Mouse (Mus musculus): Measurements from ENCODE around the gene Sdc3. TPM values are rescaled to one million over a fixed set of nuclear protein-coding genes. Genes with fewer than 3 reads are reported as not detected.

Sdc3 gene
- total RNA-seq, 2 experiments from 2014 or later = 294 to 435 TPM

DNA sequence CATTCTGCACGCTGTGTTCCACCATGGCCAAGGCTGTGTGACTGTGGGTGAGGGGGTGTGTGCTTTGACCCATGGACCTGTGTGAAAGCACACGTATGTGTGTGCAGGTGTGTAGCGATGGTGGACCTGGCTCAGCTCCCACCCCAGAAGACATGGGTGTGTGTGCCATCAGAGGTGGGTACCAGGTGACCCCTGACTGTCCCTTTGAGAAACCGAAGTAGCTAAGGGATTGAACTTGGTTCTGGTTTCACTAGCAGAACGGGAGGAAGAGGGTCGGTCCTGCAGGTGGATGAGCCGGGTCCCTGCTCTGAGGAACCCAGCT lies 804 bp downstream of the Sdc3 start:
- no peak for DNase-seq

DNA sequence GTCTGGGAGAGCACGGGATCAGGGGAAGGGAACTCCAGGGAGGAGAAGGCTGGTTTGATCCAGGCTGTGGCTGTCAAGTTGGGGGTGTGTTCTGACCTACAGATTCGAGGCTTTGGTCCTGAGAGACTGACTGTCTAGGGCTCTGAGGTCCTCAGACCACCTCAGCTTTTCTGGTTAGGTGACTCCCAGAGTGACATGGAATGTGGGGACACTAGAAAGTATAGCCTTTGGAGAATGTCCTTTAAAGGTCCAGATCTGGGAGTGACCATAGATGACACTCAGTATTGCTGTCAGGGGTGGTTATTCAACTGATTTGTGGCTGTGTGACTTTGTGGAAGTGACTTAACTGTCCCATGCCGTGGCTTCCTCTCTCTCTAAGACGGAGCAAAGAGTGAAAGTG lies 2.4 kb downstream of the Sdc3 start:
- no peak for DNase-seq

DNA sequence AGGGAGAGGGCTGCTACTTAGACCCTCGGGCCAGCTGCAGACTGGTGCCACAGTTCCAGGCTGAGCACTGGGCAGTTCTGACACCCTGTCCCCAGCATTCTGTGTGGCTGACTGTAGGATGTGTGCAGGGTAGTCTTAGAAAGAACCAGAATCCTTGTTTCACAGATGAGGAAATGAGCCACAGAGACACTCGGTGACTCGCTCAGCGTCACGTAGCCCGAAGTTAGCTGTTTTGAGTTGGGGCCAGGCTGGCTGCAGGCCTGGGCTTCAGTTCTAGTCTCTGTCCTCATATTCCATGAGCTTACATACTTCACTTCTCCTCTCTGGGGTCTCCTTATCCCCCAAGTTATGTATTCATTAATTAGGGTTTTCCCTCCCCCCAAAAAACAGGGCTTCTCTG lies 3.6 kb downstream of the Sdc3 start:
- DNase-seq = peak in 1 of 2 experiments; percentile 34

DNA sequence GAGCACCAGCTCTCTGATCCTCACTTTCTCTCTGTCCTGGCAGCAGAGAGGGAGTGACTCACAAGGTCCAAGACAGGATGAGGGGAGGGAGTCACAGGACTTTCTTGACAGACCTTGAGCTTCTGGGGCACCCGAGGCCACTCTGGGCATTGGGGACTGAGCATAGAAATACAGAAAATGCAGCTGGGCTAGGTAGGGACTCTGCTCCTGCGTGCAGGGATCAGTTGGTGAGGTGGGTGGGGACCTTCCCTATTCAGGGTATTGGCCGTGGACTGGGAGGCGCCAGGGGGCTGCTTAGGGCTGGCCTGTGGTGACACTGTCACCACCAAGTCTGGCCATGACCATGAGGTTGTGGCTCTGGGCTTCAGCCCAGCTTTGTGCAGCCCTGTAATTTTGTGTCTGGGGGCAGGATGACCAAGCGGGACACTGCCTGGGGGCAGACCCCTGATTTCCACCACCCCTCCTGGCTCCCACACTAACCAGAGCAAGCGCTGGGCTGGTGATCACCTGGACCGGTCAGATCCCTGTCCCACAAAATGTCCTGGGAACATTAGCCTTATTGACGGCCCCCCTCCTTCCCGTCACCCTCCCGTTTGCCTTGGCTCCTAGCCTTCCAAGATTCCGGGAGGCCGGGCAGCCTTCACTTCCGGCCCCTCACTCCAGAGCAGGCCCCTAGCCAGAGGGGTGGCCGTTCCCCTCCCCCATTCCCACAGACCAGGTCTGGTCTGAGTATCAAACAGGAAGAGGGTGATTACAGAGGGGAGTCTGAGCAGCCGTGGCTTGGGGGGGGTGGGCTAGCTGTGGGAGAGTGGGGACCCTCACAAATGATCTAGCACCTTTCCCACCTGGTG lies 5.1 kb downstream of the Sdc3 start:
- DNase-seq = peak; percentile 77 to 78

DNA sequence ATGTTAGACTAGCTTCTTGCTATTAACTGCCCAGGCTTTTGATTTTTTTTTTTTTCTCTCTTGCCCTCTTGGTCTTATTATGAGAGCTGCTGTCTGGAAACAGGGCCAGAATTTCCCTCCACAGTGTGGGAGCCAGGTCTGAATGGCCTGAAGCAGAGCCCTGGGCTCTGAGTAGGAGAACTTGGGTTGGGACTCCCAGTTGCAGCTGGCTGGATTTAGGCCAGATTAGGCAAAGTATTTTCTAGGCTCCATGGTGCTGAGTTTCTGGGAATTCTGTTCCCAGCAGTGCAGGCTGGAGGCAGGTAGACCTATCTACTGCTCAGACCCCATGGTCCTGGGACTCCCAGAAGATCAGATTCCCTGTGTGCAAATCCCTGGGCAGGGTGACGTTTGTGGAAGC lies 6.1 kb downstream of the Sdc3 start:
- DNase-seq = peak in 1 of 2 experiments; percentile 41

DNA sequence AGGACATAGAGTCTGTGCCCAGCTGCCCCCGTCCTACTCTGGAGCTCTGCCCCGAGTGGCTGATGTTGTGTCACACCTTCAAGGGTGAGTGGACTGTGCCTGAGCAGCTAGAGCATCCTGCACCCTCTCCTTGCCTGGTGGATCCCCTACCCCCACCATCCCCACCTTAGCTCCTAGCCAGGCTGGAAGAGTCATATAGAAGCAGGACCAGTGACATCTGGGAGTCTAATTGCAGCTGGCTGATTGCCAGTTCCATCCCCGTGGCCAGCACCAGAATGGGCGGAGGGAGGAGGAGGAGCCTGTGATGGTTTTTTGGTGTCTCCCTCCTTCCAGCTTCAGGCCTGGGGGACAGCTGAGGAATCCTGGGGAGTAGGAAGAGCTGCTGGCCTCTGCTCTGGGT lies 6.8 kb downstream of the Sdc3 start:
- peak; percentile 73 to 77 for DNase-seq

DNA sequence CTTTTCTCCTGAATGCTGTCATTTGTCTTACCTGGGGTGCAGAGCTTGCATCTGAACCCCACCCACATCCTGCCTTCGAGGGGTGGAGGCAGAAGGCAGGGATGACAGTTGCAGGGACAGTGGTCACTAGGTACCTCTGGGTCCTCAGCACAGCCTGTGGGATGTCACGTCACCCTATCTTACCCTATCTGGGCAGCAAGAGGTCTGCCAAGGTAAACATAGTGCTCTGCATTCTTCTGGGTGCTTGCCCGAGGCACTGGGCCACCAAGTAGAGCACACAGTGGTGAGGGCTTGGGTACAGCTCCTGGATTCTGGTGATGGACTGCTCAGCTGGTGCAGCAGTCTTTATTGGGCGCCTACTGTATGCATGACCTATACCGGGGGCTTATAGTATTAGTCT lies 7.2 kb downstream of the Sdc3 start:
- peak; percentile 51 to 55 for DNase-seq

DNA sequence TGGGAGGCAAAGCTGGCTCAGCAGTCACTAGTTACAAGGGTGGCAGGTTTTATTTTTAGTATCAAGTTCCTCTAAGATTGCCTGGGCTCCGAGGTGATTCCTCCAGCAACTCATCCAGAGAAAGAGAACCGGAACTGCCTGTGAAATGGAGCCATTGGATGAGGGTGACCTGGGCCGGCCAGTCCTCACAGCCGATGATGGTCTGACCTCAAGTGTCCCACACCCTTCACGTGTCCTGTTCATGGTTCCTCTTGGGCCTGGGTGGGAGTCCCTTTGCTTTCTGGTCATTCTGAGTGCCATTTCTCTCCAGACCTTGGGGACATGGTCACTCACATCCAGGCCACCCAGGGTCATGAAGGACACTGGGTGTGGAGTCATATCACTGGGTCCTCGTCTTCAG lies 7.8 kb downstream of the Sdc3 start:
- peak in 1 of 2 experiments; percentile 31 for DNase-seq

DNA sequence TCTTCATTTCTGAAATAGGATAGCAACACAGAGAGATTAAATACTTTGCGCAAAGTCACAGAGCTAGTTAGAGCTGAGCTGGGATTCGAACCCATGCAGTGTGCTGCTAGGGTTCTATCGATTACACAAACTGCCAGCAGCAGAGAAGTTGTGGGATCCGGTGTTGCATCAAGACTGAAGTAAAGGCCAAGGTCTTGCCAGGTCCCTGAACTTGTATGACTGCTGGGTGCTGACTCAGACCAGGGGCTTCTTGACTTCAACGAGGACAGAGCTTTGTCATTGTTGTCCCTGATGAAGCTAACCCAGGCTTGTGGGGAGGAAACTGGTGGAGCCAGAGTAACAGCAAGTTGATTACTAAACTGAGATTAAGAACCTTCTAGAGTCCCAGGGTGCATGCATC lies 8.9 kb downstream of the Sdc3 start:
- DNase-seq = peak; percentile 77 to 82

DNA sequence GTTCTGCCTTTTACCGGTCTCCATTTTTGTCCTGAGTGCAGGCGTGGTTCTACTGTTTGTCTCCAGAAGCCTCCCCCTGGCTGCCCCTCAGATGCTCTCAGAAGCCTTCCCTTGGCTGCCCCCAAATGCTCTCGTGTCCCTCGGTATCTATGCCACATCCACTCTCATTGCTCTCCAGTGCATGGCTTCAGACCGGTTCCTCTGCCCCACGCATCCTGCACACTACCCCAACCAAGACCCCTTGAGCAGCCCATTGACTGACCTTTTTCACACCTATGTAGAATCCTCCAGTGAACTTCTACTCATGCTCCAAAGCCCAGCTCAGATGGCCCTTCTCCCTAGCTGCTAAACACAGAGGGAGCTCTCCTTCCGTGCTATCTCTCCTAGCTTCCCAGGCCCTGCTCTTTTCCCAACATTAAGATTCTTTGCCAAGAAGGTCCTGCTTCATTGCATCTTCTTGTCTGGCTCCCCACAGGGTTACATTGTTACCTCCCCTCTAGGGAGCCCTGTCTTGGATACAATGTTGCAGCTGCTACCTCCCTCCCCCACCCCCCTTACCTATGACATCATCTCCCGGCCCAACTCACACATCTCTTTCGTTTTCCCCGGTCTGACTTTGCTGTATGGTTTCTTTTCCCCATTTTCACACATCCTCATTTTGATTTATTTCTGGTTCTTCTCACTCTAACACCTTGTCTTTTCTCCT lies 9.4 kb downstream of the Sdc3 start:
- DNase-seq = no peak

DNA sequence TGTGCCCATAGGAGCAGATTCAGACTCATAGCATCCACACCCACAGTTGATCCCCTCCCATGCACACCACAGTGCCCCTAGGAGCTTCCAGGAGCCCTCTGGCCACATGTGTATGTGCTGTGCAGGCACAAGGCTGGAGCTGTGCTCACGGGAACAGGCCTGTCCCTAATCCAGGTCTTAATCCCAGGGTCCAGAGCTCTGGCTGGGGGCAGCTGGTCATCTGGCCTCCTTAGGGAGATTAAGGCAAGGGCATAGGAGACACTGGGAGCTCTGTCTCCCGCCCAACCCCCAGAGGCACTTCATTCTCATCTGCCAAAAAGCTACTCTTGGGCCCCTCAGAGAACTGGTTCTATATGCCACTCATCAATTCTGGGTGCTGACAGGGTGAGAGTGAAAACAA lies 11.3 kb downstream of the Sdc3 start:
- DNase-seq = no peak

DNA sequence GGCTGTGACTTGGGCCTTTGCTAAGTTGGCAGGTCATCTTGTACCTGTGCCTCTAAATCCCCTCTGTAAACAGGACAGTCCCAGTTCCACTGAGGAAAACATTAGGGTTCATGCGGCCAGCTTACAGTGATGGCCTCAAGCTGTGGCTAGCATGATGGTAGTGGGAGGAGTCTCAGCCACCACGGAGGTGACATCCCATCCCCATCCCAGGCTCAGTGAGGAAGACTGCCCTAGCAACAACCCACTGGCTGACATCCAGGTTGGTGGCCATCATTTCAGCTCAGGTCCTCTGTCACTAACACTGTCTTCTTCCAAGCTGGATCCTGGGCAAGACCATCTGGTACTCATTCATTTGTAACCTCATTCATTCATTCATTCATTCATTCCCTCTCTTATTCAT lies 12.0 kb downstream of the Sdc3 start:
- no peak for DNase-seq

DNA sequence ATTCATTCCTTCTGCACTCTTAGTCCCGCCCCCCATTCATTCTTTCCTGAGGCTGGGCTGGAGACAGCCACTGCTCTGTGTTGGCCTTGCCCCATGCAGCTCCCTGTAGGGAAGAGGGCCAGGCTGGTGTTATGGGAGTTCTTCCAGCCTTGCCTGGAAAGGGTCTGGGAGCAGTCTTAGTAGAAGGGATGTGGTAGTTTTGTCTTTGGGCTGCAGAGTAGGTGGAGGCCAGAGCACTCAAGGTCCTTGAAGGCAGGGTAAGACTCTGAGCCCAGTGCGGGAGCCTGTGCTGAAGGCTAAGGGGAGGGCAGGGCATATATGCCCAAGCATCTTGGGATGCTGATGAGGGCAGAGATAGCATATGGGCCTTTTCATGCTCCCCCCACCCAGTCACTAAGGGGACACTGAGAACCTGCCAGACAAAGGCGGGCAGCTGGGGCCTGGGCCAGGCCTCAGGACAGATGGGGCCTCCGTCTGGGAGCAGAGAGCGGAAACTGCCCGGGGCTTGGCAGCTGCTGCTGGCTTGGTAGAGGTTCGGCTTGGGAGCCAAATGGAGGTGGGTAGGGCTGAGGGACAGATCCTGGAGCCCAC lies 12.5 kb downstream of the Sdc3 start:
- peak; percentile 65 to 71 for DNase-seq

DNA sequence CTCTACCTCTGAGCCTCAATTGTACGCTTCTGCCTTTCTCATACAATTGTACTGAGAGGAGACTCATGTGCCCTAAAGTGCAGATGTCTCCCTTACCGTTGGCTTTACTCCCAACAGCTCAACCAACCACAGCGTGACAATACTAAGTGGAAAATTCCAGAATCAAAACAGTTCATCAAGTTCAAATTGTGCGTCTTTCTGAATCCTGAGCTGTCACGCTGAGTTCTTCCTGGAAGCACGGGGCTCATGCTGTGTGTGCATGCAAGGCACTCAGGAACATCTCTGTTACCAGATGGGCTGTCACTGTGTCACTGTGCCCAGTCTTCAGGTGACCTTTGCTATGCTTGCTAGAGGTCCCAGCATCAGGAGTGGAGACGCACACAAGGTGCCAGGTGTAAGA lies 13.4 kb downstream of the Sdc3 start:
- DNase-seq = peak in 1 of 2 experiments; percentile 18

DNA sequence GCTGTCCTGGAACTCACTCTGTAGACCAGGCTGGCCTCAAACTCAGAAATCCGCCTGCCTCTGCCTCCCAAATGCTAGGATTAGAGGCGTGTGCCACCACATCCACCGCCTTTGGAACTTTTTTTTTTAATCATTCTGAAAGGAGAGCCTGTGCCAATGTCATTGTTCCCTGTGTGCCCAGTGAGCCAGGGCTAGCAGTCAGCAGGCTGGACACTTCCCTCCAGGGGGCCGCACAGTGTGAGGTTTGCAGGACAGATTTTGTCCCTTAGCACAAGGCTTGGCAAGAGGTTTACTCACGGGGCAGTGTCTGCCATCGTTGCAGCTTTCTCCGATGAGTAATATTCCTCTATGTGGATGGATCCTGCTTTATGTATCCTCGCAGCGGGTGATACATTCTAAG lies 14.4 kb downstream of the Sdc3 start:
- no peak for DNase-seq

DNA sequence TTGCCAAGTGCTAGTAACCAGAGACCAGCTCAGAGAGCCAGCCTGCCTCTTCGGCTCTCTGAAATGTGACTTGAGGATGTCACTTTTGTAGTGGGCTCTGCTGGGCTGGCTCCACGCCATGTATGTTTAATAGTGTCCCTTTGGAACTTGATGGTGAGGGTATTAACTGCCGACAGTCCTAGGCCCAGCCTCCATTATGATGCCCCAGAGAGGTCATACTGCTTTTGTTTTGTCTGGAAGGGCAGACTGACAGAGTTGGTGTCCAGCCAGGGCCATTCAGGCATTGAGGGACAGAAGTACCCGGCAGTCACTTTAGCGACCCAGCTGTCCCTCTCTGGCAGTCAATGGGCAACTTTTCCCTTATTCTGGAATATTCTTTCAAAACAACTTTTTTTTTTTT lies 17.4 kb downstream of the Sdc3 start:
- no peak for DNase-seq

DNA sequence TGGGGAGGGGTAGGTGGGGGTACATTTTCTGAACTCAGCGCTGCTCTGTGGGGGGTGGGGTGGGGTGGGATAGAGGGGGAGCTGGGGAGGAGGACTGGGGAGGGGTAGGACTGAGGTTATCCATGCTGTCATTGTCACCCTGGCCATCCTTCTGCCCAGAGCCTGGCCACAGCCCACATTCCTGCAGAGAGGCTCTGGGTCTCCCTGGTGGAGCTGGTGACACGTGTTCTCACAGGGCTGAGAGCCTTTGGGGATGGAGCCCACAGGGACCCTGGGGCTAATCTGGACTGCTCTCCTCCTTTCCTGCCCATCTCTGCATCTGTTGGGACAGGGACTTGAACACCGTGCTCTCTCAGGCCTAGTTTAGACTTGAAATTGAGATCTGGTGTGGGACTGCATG lies 18.5 kb downstream of the Sdc3 start:
- no peak for DNase-seq

DNA sequence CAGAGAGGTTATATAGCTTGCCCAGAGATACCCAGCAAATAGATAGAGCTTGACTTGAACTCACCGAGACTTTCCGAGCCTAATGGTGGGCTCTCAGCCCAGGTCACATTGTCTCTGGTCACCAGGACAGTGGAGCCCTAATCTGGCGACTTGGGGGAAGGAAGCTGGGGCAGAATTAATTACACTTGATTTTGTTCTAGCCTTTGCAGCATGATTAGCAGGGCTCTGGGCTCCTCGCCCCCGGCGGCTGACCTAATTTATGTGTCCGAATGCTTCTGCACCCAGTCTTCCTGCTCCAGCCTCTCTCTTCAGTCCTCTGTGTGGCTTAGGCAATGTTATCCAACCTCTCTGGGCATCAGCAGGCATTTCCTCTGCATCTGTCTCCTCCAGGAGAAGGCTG lies 19.0 kb downstream of the Sdc3 start:
- DNase-seq = no peak

DNA sequence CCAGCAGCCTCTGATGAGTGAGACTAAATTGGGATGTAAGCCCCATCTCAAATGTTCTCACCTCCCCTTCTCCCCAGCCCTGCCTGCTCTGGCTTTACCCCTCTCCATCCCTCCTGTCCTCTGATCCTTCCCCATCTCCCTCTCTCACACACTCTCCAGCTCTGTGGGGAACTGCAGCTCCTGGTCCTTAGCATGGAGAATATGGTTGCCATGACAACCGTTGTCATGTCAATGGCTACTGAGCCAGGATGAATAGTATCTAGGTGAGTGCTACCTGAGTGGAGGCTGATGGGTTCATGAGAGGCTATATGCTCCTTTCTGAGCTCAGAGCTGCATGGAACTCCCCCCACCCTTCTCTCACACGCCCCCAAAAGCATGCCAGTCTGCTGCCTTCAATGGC lies 21.6 kb downstream of the Sdc3 start:
- DNase-seq = no peak

DNA sequence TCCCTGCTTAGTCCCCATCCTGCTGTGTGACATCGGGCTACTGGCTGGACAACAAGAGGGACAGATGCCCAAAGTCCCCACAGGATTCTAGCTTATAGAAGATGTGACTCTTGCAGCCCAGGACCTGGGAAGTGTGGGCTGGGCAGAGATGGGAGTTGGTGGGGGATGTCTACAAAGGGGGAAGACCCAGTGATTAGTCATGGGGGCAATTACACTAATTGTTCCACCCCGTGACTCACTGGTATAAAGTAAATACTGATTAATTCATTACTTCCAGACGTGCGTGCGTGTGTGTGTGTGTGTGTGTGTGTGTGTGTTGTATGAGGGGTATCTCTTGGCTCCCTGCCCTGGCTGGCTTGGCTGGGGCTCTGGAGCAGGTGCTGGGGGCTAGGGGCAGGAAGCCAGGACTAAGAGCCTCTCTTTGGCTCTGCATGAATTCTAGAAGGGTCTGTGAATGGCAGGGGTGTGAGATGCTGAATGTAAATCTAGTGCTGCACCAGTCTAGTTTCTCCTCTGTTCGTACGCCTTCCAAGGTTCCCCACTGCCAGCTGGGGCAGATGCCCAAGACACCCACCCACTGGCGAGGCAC lies 22.5 kb downstream of the Sdc3 start:
- DNase-seq = no peak

DNA sequence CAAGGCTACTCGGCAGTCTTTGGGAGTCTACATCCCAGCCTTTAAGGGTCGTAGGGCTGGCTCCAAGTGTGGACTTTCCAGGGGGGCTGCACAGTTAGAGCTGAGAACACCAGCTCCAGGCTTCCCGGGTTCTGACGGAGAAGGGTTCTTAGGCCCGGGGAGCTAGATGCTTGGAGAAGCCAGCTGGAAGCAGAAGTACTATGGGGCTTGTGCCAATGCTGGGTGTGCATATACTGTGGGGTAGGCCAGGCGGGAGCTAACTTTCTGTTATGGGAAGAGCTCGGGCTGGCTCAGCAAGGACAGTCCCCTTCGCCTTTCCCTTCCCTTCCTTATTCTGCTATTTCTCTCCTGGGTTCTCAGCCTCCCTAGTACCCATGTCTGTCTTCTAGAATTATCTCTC lies 23.5 kb downstream of the Sdc3 start:
- no peak for DNase-seq

DNA sequence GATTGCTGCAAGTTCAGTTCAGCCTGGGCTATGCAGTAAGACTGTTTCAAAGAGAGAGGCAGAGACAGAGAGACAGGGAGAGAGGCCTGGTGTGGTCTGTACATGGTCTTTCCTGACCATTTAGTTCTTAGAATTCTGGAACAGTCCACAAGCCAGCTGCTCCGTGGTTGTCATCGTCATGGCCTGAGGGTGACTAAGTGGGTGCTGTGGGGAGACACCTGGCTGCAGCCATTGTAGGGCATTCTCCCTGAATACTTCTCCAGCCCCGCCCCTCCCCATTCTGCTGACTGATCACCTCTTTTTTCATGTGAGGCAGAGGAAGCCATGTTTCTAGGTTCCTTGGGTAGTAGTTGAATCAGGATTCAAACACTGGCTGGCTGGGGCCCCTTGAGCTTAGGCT lies 27.5 kb downstream of the Sdc3 start:
- no peak for DNase-seq

DNA sequence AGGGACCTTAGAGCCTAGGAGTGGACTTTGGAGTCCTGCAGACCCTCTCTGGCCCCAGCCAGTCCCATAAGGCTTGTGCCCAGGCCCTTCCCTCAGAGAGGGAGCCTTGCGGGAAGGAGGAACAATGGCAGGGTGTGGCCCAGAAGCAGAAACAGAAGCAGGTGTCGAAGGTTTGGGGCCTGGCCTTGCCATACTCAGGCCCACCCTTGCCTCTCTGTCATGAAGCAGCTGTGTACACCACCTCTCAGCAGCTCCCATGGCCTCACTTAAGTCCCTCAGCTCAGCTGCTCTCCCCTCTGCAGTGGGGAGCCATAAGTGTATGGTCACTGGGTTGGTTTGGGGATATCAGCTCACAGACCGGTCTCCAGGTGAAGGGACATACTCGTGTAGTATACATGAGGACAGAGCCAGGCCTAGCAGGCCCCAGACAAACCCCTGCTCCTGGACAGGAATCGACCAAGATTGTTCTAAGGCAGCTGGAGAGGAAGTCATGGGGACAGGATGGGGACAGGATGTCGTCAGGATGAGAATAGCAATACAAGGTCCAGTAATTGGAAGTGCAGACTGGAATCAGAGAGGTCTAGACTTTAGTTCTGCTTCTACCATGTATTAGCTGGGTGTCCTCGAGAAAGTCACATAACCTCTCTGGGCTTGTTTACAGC lies 28.4 kb downstream of the Sdc3 start:
- DNase-seq = no peak

Measured in adrenal gland, postnatal 36 days (tissue).